Mouse (Mus musculus): ENCODE measurements around the gene Vps29. TPM values are rescaled to one million over a fixed set of nuclear protein-coding genes. Genes with fewer than 3 reads are reported as not detected.

Gene Vps29
- polyA plus RNA-seq, 1 experiment = 191 TPM

DNA sequence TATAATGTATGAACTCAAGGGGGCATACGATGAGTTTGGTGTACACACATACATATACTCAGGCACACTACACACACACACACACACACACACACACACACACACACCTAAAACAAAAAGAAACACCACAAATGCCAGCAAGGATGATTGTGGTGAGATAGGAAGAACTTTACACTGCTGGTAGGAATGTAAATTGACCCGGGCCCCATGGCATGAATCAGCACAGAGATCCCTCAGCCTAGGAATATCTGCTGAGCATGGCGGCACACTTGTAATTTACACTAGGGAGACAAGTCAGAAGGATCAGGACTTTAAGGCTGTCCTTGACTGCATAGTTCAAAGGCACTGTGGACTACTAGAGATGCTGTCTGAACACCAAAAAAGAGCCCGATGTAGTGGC lies 23.9 kb upstream of the Vps29 start:
- Histone ChIP-seq H3K4me1 (ENCODE audit: control insufficient read depth, insufficient read depth, low read length) (peaks cover 12% of the 10 kb centered on the region), H3K27ac (ENCODE audit: insufficient read depth, low read length) (no peak overlapping the region), H3K4me3 (ENCODE audit: insufficient read depth, low read length) (no peak overlapping the region)
- no peak for TF ChIP-seq POLR2A (IDR thresholded peaks at IDR 0.05; ENCODE audit: extremely low read depth, insufficient read depth, low read length)
- no peak for TF ChIP-seq CTCF (IDR thresholded peaks at IDR 0.05; ENCODE audit: extremely low read depth, insufficient read depth, low read length)

DNA sequence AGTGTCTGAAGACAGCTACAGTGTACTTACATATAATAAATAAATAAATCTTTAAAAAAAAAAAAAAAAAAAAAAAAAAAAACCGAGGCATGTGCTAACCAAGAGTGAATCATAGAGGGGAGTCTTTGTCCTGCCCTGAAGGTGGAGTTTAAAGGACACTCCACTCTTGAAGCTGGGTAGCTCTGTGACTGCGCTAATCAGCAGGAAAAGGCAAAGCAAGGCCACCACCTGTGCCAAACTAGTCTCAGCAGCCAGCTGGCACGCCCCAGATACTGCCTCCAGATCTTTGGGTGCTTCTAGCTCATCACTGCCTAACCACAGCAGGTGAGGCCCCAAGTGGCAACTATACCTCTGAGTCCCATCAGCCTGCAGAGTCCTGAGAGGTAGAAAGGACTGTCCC lies 19.5 kb upstream of the Vps29 start:
- Histone ChIP-seq H3K27ac (ENCODE audit: insufficient read depth, low read length) (no peak overlapping the region), H3K4me3 (ENCODE audit: insufficient read depth, low read length) (no peak overlapping the region), H3K4me1 (ENCODE audit: control insufficient read depth, insufficient read depth, low read length) (no peaks in the 10 kb centered on the region)
- TF ChIP-seq CTCF (IDR thresholded peaks at IDR 0.05; ENCODE audit: extremely low read depth, insufficient read depth, low read length) (no peak), POLR2A (IDR thresholded peaks at IDR 0.05; ENCODE audit: extremely low read depth, insufficient read depth, low read length) (no peak)

- Histone ChIP-seq H3K4me3 (ENCODE audit: insufficient read depth, low read length) (no peak overlapping the region), H3K4me1 (ENCODE audit: control insufficient read depth, insufficient read depth, low read length) (no peaks in the 10 kb centered on the region), H3K27ac (ENCODE audit: insufficient read depth, low read length) (no peak overlapping the region)
- TF ChIP-seq CTCF (IDR thresholded peaks at IDR 0.05; ENCODE audit: extremely low read depth, insufficient read depth, low read length) (no peak), POLR2A (IDR thresholded peaks at IDR 0.05; ENCODE audit: extremely low read depth, insufficient read depth, low read length) (no peak)
These were observed 17.4 kb upstream of the Vps29 start for GRCm38 (mm10) chr5:122336554-122337294.

DNA sequence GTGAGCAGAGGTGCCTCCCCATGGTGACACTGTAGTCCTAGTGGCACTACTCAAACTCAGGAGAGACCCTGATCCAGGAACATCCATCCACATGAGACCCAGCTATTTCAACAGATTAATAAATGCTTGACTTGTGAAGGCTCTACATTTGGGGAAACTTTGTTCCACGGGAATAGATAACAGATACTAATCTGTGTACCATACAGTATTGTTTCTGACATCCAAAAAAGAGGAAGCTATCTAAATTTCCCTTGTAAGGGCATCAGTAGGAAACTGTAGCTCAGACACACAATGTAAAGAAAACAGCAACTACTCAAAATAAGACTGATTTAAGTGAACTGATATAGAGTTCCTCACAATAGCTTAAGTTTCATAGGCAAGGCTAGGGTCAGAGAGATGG lies 11.3 kb upstream of the Vps29 start:
- Histone ChIP-seq H3K4me3 (ENCODE audit: insufficient read depth, low read length) (no peak overlapping the region), H3K4me1 (ENCODE audit: control insufficient read depth, insufficient read depth, low read length) (no peaks in the 10 kb centered on the region), H3K27ac (ENCODE audit: insufficient read depth, low read length) (no peak overlapping the region)
- TF ChIP-seq CTCF (IDR thresholded peaks at IDR 0.05; ENCODE audit: extremely low read depth, insufficient read depth, low read length) (no peak), POLR2A (IDR thresholded peaks at IDR 0.05; ENCODE audit: extremely low read depth, insufficient read depth, low read length) (no peak)

DNA sequence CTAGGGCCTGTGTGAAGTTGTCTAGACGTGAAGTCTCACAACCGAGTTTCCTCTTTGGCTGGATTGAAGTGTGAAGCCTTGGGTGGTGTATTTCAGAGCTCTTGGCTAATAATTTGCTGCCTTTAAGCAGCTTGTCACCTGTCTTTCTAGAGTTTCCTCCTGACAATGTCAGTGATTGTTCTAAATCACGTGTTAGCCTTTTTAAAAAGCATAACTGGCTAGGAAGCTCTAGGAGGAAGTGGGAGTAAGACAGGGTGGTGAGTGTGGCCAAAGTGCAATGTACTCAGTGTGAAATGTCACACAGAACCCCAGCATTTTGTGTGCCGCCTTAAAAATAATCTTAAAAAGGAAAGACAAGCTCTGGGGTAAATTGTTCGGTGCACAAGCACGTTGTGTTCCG lies 10.4 kb upstream of the Vps29 start:
- Histone ChIP-seq H3K4me1 (ENCODE audit: control insufficient read depth, insufficient read depth, low read length) (no peaks in the 10 kb centered on the region), H3K4me3 (ENCODE audit: insufficient read depth, low read length) (no peak overlapping the region), H3K27ac (ENCODE audit: insufficient read depth, low read length) (no peak overlapping the region)
- TF ChIP-seq CTCF (IDR thresholded peaks at IDR 0.05; ENCODE audit: extremely low read depth, insufficient read depth, low read length) = no peak
- TF ChIP-seq POLR2A (IDR thresholded peaks at IDR 0.05; ENCODE audit: extremely low read depth, insufficient read depth, low read length) = no peak

GRCm38 (mm10) chr5:122344260-122344659 lies 9.9 kb upstream of the Vps29 start:
- no peak overlapping the region for H3K4me3 ChIP-seq (ENCODE audit: insufficient read depth, low read length)
- TF ChIP-seq CTCF (IDR thresholded peaks at IDR 0.05; ENCODE audit: extremely low read depth, insufficient read depth, low read length) (peak; percentile 87), POLR2A (IDR thresholded peaks at IDR 0.05; ENCODE audit: extremely low read depth, insufficient read depth, low read length) (no peak)
- H3K27ac ChIP-seq (ENCODE audit: insufficient read depth, low read length) = no peak overlapping the region
- no peaks in the 10 kb centered on the region for H3K4me1 ChIP-seq (ENCODE audit: control insufficient read depth, insufficient read depth, low read length)

DNA sequence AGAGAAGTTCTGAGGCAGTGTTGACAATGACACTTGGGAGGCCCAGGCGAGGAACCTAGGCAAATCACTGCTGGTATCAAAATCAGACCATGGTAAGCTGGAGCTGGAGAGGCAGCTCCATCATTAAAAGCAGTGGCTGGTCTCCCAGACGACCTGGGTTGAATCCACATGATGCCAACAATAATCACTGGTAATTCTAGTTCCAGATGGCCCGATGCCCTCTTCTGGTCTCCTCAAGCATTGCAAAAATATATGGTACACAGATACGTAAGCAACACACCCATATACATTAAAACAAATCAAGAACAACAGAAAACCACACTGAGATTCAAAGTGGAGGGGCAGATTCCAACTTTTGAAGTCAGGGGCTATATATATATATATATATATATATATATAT lies 8.4 kb upstream of the Vps29 start:
- no peak overlapping the region for H3K4me3 ChIP-seq (ENCODE audit: insufficient read depth, low read length)
- TF ChIP-seq POLR2A (IDR thresholded peaks at IDR 0.05; ENCODE audit: extremely low read depth, insufficient read depth, low read length) (no peak), CTCF (IDR thresholded peaks at IDR 0.05; ENCODE audit: extremely low read depth, insufficient read depth, low read length) (no peak)

GRCm38 (mm10) chr5:122354492-122355067 lies 411 bp downstream of the Vps29 start:
- Histone ChIP-seq H3K27ac (ENCODE audit: insufficient read depth, low read length) (peak overlapping the region; percentile 79), H3K4me1 (ENCODE audit: control insufficient read depth, insufficient read depth, low read length) (peaks cover 3% of the 10 kb centered on the region), H3K4me3 (ENCODE audit: insufficient read depth, low read length) (peak overlapping the region; percentile 91)
- TF ChIP-seq POLR2A (IDR thresholded peaks at IDR 0.05; ENCODE audit: extremely low read depth, insufficient read depth, low read length) = no peak
- no peak for TF ChIP-seq CTCF (IDR thresholded peaks at IDR 0.05; ENCODE audit: extremely low read depth, insufficient read depth, low read length)

More for the DNA sequence above, 8.4 kb upstream of the Vps29 start:
- no peaks in the 10 kb centered on the region for H3K4me1 ChIP-seq (ENCODE audit: control insufficient read depth, insufficient read depth, low read length)
- H3K27ac ChIP-seq (ENCODE audit: insufficient read depth, low read length) = no peak overlapping the region

GRCm38 (mm10) chr5:122371591-122372191 lies 17.5 kb downstream of the Vps29 start, which contains the start of gene Gpn3:
Gene Gpn3, plus strand, starts transcription at chr5:122371876.
- Histone ChIP-seq H3K27ac (ENCODE audit: insufficient read depth, low read length) (peak within 1 kb of the TSS; percentile 75; the same call in 1 of the 2 replicates), H3K4me3 (ENCODE audit: insufficient read depth, low read length) (peak within 1 kb of the TSS; percentile 75), H3K4me1 (ENCODE audit: control insufficient read depth, insufficient read depth, low read length) (peaks cover 2% of the 10 kb centered on the region; the same call in 1 of the 2 replicates)
- no peak for TF ChIP-seq POLR2A (IDR thresholded peaks at IDR 0.05; ENCODE audit: extremely low read depth, insufficient read depth, low read length)
- no peak for TF ChIP-seq CTCF (IDR thresholded peaks at IDR 0.05; ENCODE audit: extremely low read depth, insufficient read depth, low read length)
